Mouse (Mus musculus): ENCODE measurements around the gene Gm17359. TPM values are rescaled to one million over a fixed set of nuclear protein-coding genes. Genes with fewer than 3 reads are reported as not detected.

Gene Gm17359
- polyA plus RNA-seq, 1 experiment from 2014 or later: not detected

- H3K4me1 ChIP-seq (replicated peaks; ENCODE audit: control insufficient read depth, insufficient read depth, low read length): no peaks in the 10 kb centered on the region
- no peaks in the 10 kb centered on the region for H3K27me3 ChIP-seq (replicated peaks; ENCODE audit: control insufficient read depth, insufficient read depth, low read length)
- no peak overlapping the region for H3K27ac ChIP-seq (ENCODE audit: low read depth, low read length)
- no peak for TF ChIP-seq CTCF (IDR thresholded peaks at IDR 0.05; ENCODE audit: low read depth)
- H3K9ac ChIP-seq (ENCODE audit: low read depth, low read length): no peak overlapping the region
- no peak overlapping the region for H3K4me2 ChIP-seq (replicated peaks; ENCODE audit: low read depth)
- H3K36me3 ChIP-seq (ENCODE audit: control insufficient read depth, insufficient read depth): no peaks in the 10 kb centered on the region
- H3K9me3 ChIP-seq (ENCODE audit: control insufficient read depth): no peaks in the 10 kb centered on the region
- H3K4me3 ChIP-seq (ENCODE audit: low read depth, low read length): no peak overlapping the region
- no peak for ATAC-seq
- 45% methylated on average over 10 of the region's 10 CpGs for WGBS
Observed at GRCm38 (mm10) chr3:79409927-79410628, 73.6 kb downstream of the Gm17359 start.

- no peak overlapping the region for H3K4me2 ChIP-seq (replicated peaks; ENCODE audit: low read depth)
- no peak overlapping the region for H3K9ac ChIP-seq (ENCODE audit: low read depth, low read length)
- H3K36me3 ChIP-seq (ENCODE audit: control insufficient read depth, insufficient read depth): no peaks in the 10 kb centered on the region
- no peaks in the 10 kb centered on the region for H3K9me3 ChIP-seq (ENCODE audit: control insufficient read depth)
- H3K27ac ChIP-seq (ENCODE audit: low read depth, low read length): no peak overlapping the region
- H3K27me3 ChIP-seq (replicated peaks; ENCODE audit: control insufficient read depth, insufficient read depth, low read length): no peaks in the 10 kb centered on the region
- no peak for ATAC-seq
- TF ChIP-seq CTCF (IDR thresholded peaks at IDR 0.05; ENCODE audit: low read depth): no peak
- H3K4me3 ChIP-seq (ENCODE audit: low read depth, low read length): no peak overlapping the region
- H3K4me1 ChIP-seq (replicated peaks; ENCODE audit: control insufficient read depth, insufficient read depth, low read length): no peaks in the 10 kb centered on the region
- WGBS: 59% methylated on average over 5 of the region's 5 CpGs
Observed at GRCm38 (mm10) chr3:79410629-79410995, 74.2 kb downstream of the Gm17359 start.

- 38% methylated on average over 2 of the region's 2 CpGs for WGBS
- TF ChIP-seq CTCF (IDR thresholded peaks at IDR 0.05; ENCODE audit: low read depth): no peak
Observed at GRCm38 (mm10) chr3:79411666-79412065, 75.2 kb downstream of the Gm17359 start.

GRCm38 (mm10) chr3:79413492-79413891, 77.0 kb downstream of the Gm17359 start:
- Histone ChIP-seq H3K4me1 (replicated peaks; ENCODE audit: control insufficient read depth, insufficient read depth, low read length) (no peaks in the 10 kb centered on the region), H3K9me3 (ENCODE audit: control insufficient read depth) (no peaks in the 10 kb centered on the region), H3K9ac (ENCODE audit: low read depth, low read length) (no peak overlapping the region), H3K36me3 (ENCODE audit: control insufficient read depth, insufficient read depth) (no peaks in the 10 kb centered on the region), H3K27me3 (replicated peaks; ENCODE audit: control insufficient read depth, insufficient read depth, low read length) (no peaks in the 10 kb centered on the region), H3K27ac (ENCODE audit: low read depth, low read length) (no peak overlapping the region), H3K4me2 (replicated peaks; ENCODE audit: low read depth) (no peak overlapping the region), H3K4me3 (ENCODE audit: low read depth, low read length) (no peak overlapping the region)
- no peak for ATAC-seq
- WGBS: 81% methylated on average over 1 of the region's 1 CpGs
- TF ChIP-seq CTCF (IDR thresholded peaks at IDR 0.05; ENCODE audit: low read depth): no peak

More at GRCm38 (mm10) chr3:79411666-79412065, 75.2 kb downstream of the Gm17359 start:
- no peak overlapping the region for H3K4me3 ChIP-seq (ENCODE audit: low read depth, low read length)
- H3K9ac ChIP-seq (ENCODE audit: low read depth, low read length): no peak overlapping the region
- H3K4me2 ChIP-seq (replicated peaks; ENCODE audit: low read depth): no peak overlapping the region
- no peaks in the 10 kb centered on the region for H3K27me3 ChIP-seq (replicated peaks; ENCODE audit: control insufficient read depth, insufficient read depth, low read length)
- H3K27ac ChIP-seq (ENCODE audit: low read depth, low read length): no peak overlapping the region
- no peak for ATAC-seq
- H3K9me3 ChIP-seq (ENCODE audit: control insufficient read depth): no peaks in the 10 kb centered on the region
- H3K36me3 ChIP-seq (ENCODE audit: control insufficient read depth, insufficient read depth): no peaks in the 10 kb centered on the region
- H3K4me1 ChIP-seq (replicated peaks; ENCODE audit: control insufficient read depth, insufficient read depth, low read length): no peaks in the 10 kb centered on the region

- Histone ChIP-seq H3K36me3 (ENCODE audit: control insufficient read depth, insufficient read depth) (no peaks in the 10 kb centered on the region), H3K27ac (ENCODE audit: low read depth, low read length) (no peak overlapping the region), H3K4me1 (replicated peaks; ENCODE audit: control insufficient read depth, insufficient read depth, low read length) (no peaks in the 10 kb centered on the region), H3K4me3 (ENCODE audit: low read depth, low read length) (no peak overlapping the region), H3K9me3 (ENCODE audit: control insufficient read depth) (no peaks in the 10 kb centered on the region), H3K9ac (ENCODE audit: low read depth, low read length) (no peak overlapping the region), H3K27me3 (replicated peaks; ENCODE audit: control insufficient read depth, insufficient read depth, low read length) (no peaks in the 10 kb centered on the region), H3K4me2 (replicated peaks; ENCODE audit: low read depth) (no peak overlapping the region)
- TF ChIP-seq CTCF (IDR thresholded peaks at IDR 0.05; ENCODE audit: low read depth): no peak
- ATAC-seq: no peak
- 72% methylated on average over 5 of the region's 5 CpGs for WGBS
Observed at GRCm38 (mm10) chr3:79415081-79415480, 78.6 kb downstream of the Gm17359 start.

GRCm38 (mm10) chr3:79415929-79416328, 79.5 kb downstream of the Gm17359 start:
- Histone ChIP-seq H3K4me2 (replicated peaks; ENCODE audit: low read depth) (no peak overlapping the region), H3K9me3 (ENCODE audit: control insufficient read depth) (no peaks in the 10 kb centered on the region), H3K4me1 (replicated peaks; ENCODE audit: control insufficient read depth, insufficient read depth, low read length) (no peaks in the 10 kb centered on the region), H3K4me3 (ENCODE audit: low read depth, low read length) (no peak overlapping the region), H3K27me3 (replicated peaks; ENCODE audit: control insufficient read depth, insufficient read depth, low read length) (no peaks in the 10 kb centered on the region), H3K27ac (ENCODE audit: low read depth, low read length) (no peak overlapping the region), H3K36me3 (ENCODE audit: control insufficient read depth, insufficient read depth) (no peaks in the 10 kb centered on the region), H3K9ac (ENCODE audit: low read depth, low read length) (no peak overlapping the region)
- no peak for TF ChIP-seq CTCF (IDR thresholded peaks at IDR 0.05; ENCODE audit: low read depth)
- no peak for ATAC-seq

Data from intestine, postnatal 0 days (tissue).